Mouse (Mus musculus): Measurements from ENCODE around the gene Slx4ip. TPM values are rescaled to one million over a fixed set of nuclear protein-coding genes. Genes with fewer than 3 reads are reported as not detected.

Gene Slx4ip
- total RNA-seq, 2 experiments from 2014 or later = 7.4 to 7.6 TPM

Other genes with a start within 250 kb of the Slx4ip start
- gene Snap25, start 177.8 kb upstream of the Slx4ip start, total RNA-seq (2021) = 10 to 100 TPM; 57.9 to 70.7 TPM
- gene AL731706.2, start 5.5 kb upstream of the Slx4ip start, total RNA-seq (2021) = 10 to 100 TPM in 1 of 2 experiments, not detected in 1; 20.2 TPM
- 10 to 100 TPM in 1 of 2 experiments, 1 to 10 TPM in 1; 9.4 to 12.6 TPM for gene AL731706.1, start 171 bp downstream of the Slx4ip start, total RNA-seq (2021)
- gene Mkks, start 171 bp downstream of the Slx4ip start, total RNA-seq (2021) = 10 to 100 TPM; 13.2 to 18.9 TPM
- gene Jag1, start 225.4 kb downstream of the Slx4ip start, total RNA-seq (2021) = 10 to 100 TPM; 17.0 to 29.9 TPM

Data from adrenal gland, postnatal 4 days (tissue).